Mouse (Mus musculus): ENCODE measurements around the gene Fezf2.

GRCm38 (mm10) chr14:12346865-12347600 lies 956 bp downstream of the Fezf2 start:
- TF ChIP-seq CTCF (IDR thresholded peaks at IDR 0.05; ENCODE audit: low read depth): no peak
- TF ChIP-seq EP300 (IDR thresholded peaks at IDR 0.05; ENCODE audit: low read depth): no peak
